Mouse (Mus musculus) fibroblast of lung, adult 2 months (primary cell): Measurements from ENCODE around the gene Irs1.

Experiments used
- DNase-seq: peaks from one replicate; pipeline ENCODE4 v3.0.0-alpha.2; 2011; ENCODE audit warnings: low read depth

Irs1 gene

DNA sequence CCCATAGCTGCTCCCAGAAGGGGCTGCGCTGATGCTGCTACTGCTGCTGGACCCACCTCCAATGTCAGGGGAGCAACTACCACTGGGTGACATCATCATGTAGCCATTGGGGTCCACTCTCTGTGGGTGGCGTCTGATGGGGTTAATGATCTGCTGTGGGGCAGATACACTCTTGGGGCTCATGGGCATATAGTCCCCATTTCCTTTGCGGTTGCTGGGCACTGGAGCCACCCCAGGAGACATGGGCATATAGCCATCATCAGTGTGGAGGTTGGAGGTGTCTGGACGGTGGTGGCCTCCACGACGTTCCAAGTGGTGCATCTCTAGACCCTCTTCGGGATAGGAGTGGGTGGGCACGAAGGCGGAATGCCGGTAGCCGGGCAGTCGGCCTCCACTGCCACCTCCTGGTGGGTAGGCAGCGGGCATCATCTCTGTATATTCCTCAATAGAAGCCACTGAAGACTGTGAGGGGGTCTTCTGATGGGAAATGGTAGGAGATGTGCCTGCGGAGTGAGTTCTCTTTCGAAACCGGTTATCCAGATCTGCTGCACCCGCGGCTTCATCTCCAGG lies 2.7 kb downstream of the Irs1 start:
- no peak for DNase-seq

DNA sequence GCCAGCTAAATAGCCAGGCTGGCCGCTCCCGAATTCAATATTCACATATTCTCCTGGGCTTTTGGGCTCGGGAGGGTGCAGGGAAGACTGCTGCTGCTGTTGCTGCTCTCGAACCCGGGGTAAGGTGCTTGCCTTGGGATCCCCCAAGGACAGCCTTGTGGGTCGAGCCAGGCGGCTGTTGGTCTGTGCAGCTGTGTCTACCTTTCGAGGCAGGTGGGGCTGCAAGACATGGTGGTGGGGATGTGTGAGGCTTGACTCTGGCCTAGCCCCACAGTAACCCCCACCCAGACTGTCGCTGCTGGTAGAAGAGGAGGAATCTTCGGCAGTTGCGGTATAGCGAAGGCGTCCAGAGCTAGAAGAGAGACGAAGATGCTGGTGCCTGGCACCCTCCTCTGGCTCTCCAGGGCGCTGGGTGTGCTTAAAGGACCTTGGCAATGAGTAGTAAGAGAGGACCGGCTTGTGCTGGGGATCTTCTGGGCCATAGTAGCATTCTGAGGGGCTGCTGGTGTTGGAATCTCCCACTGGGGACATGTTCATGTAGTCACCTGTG lies 3.4 kb downstream of the Irs1 start:
- no peak for DNase-seq

DNA sequence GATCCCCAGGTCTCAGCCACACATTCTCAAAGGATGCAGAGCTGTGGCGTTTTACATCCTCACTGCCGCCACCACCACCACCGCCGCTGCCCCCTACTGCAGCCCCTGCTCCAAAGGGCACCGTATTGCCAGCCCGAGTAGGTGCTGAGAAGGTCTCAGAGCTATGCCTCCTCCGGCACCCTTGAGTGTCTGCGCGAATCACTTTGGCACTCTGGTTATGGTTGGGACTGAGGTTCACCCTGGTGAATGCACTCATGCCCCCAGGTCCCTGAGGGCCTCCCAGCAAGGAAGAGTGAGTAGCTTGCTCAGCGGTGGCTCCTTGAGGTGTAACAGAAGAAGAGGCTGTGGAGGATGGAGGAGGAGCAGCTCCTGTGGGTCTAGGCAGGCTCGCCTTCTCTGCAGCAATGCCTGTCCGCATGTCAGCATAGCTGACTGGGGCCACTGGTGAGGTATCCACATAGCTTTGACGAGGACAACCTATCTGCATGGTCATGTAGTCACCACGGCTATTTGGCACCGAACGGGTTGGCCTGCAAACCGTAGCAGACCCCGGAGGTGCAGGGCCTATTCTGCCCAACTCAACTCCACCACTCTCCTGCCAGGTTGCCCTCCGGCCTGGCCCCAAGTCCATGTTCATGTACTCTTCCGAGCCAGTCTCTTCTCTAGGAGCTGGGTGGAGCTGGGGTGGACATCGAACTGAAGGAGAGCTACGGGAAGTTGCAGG lies 4.0 kb downstream of the Irs1 start:
- DNase-seq = no peak

DNA sequence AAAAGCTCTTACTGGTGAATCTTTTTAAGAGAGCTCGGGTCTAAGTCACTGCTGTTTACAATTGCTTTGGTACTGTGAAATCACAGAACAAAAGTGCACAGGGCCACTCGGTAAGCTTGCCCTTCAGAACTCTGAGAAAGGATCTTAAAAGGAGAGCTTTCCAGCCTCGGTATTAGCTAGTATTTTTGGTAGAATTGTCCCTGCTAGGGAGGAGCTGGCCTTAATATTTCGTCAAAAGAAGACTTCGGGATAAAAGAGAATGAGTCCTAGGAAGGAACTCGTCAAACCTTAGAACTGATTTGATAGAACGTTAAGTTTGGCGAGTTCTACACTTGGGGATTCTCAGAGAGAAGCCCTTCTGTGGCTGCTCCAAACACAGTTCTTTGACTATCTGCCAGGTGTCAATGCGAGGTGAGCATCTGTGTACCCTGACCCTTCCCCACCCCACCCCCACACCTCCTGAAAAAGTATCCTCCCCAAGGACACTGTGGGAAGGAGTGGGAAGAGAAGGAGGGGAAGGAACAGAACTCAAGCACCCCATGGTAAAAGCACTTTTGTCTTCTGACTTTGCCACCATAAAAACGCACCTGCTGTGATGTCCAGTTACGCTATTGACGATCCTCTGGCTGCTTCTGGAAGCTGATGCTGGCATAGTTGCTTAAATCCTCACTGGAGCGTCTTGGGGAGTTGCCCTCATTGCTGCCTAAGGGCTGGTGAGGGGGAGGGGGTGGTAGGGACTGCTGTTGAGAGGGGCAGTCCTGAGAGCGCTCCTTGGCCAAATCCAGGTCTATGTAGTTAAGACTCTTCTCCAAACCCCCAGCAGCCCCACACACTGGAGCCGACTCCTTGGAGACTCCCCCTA lies 4.8 kb downstream of the Irs1 start:
- no peak for DNase-seq

DNA sequence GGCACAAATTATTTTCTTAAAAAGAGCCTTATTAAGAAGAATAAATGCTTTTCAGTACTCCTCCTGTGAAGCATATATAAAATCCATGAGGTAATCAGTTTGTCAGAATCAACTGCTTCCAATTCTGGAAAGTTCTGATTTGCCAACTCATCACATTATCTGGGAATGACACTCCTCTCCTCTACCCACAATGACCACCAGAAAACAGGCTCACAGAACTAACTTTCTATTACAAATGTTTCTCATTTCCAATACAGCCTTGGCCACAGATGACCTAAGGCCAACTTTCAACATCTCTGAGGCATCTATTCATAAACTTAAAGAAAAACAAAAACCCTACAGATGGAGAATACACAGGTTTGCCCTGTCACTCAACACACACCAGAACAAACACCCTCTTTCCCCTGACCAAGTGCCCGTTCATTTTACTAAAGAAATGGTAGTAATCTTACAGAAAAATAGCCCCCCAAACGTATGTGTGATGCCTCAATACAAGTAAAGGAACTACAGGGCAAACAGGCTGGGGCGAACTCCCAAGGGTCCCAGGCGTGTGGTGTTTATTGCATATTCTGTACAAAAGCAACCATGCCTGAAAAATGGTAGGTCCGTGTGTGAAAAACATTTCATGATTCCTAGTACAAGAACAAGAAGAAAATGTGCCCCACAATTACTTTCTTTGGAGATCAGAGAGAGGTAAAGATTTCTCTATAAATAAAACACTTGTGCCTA lies 5.6 kb downstream of the Irs1 start:
- no peak for DNase-seq

DNA sequence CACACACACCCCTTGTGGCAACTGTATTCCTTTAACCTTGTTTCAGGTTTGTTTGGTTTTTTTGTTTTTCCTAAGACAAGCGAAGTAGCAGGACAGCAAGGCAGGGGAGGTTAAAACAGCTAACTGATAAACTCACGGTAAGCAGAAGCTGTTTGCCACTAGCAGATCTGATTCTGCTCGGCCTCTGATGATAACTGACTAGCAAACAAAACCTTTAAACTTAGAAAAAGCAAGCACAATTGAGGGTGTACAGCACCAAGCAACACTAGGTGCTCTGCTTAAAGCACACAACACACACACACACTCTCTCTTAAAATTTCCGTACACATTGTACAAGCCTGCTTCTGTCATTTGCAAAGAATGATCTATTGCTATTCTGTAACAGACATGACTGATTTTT lies 6.8 kb downstream of the Irs1 start:
- no peak for DNase-seq

DNA sequence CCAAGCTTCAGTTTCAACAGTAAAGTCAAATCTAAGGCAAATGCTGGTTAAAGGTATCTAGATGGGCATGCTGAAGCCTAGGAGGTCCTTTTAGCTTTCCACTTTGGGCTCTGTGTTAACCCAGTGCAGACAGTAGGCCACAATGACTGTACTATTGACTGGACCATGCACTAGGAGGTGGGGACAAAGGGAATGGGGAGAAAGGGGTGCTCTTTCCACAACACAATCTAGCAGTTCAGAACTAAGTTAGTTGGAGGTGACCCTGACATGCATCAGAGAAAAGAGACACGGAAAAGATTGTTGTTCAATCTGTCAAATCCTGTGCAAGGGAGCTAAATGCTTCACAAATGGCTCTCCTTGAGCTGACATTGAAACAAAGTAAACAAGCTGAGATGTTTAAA lies 7.3 kb downstream of the Irs1 start:
- DNase-seq = no peak

DNA sequence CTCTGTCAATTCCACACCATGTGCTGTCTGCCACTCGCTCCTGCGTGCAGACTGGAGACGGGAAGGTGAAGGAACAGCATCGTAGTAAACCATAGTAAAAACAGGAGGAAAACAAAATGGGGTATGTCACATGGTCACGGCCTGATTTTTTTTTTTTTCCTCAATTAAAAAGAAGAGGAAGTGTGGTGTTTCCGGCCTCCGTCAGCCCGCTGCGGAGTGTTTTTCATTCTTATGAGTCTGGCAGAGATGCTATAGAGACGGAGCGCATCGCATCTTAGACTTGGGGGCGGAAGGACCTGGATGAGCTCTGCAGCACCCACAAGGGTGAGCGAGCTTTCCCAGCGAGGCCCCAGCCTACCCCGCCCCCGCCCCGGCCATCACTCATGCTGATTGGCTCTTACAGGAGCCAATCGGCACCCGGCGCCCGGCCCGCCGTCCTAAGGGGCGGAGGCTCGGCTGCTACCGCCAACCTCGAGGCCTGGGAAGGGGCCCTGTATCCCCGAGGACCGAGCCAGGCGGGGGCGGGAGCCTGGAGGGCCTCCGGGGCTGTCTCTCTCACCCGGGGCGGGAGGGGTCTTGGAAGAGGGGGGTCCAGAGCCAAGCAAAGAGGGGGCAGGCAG lies 8.1 kb downstream of the Irs1 start:
- no peak for DNase-seq

DNA sequence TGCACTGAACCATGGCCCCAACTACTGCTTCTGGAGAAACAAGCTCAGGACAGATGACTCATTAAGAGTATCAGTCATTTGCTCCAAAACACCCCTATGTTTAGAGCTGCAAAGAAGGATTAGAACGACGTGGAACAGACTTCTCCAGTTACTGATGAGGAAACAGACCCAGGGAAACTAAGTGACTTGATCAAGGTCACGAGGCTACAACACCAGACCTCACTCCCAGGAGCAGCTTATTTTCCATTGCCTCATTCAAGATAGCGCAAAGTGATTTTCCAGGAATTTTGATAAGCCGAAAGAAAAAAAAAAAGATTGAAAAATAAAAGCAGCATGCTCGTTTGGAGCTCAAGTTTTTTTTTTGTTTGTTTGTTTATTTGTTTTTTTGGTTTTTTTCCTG lies 9.4 kb downstream of the Irs1 start:
- no peak for DNase-seq

DNA sequence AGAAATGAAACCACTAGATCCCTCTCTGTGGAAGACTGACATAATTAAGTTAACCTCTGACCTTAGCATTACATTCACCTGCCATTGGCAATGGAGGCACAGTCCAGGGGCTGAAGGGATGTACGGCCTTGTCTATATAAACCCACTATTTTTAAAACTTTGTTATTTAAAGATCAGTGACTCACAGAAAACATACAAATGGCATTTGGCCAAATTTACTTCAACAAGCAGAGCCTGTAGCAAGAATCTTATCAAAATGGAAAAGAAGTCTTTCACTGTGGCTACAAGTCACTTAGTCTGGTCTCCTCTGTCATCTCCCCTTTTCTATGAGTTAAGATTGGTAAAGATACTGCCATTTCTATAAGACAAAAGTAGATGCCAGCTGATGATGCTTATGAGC lies 11.4 kb downstream of the Irs1 start:
- no peak for DNase-seq

DNA sequence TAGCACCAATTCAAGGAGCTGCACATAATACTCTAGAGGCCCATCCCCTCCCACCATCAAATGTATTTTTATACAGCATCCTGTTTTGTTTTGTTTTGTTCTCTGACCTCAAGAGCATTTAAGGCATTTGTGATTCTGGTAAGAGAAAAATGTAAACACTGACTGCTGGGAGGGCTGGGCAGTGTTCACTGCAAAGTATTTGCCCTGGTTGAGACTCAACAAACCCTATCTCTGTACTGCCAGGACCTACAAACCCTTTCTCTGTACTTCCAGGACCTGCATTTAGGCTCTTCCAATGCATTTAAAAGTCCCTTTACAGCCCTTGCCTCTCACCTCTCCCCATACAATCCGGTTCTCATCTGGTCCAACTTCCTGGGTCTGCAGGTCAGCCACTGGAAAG lies 16.9 kb downstream of the Irs1 start:
- no peak for DNase-seq

DNA sequence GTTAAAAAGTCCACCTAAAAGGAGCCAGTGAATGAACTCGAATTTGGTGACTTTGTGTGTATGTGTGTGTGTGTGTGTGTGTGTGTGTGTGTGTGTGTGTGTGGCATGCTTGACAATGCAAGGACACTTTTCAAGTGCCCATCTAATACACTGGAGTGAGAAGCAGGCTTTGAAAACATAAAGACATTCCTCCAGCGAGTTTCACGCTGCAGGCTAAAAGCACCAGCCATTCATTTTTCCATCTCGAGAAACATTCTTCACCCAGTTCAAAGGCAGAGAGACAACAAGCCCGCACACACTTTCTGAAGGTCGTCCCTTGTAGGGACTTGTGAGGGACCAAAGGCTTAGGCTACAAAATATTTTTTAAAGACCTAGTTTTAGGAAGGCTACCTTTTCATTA lies 17.7 kb downstream of the Irs1 start:
- no peak for DNase-seq

DNA sequence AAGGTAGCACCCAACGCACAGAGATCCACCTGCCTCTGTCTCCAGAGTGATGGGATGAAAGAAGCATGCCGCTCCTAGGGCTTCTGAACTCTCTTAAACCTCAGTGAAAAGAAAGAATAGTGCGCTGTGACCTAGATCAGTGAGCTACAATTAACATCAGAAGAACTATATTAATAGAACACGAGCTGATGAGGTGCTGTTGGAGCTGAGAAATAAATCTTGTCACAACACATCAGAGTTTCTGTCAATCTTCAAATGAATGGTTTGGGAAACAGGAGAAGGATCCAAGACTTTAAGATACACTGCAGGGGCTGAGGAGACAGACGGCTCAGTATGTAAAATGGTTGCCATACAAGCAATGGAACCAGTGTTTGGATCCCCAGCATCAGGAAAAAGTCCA lies 19.0 kb downstream of the Irs1 start:
- DNase-seq = no peak

DNA sequence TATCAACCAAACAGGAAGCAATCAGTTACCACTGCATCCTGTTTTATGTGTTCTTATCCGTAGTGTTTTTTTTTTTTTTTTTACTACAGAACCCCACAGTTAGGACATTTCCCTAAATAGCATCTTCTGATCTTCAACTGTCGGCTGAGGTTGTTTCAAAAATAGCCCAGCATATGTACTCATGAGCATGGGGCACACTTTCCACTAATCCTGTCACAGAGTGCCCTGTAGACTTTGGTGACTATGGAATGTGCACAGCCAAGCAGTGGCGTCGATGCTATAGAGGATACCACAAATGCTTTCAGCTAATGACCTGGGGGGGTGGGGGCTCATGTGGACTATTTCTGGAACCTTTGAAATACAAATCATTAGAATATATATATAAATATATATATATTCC lies 23.7 kb downstream of the Irs1 start:
- DNase-seq = no peak

DNA sequence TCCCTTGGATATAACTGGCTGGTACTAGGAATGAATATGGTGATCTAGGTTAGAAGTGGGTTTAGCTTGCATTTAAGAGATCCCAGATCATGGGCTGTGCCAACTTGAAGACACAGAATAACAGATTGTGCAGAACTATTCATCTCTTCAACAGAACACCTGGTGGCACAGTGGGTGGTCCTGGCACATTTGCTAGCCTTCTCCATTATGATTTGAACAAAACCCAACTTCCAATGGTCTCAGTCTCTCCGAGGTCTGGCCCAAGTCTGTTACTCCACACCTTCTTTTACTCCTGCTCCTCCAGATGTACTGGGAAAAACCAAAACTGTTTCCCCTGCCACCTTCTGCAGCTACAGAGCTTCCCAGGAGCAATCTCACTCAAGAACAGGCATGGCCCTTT lies 28.9 kb downstream of the Irs1 start:
- DNase-seq = no peak

DNA sequence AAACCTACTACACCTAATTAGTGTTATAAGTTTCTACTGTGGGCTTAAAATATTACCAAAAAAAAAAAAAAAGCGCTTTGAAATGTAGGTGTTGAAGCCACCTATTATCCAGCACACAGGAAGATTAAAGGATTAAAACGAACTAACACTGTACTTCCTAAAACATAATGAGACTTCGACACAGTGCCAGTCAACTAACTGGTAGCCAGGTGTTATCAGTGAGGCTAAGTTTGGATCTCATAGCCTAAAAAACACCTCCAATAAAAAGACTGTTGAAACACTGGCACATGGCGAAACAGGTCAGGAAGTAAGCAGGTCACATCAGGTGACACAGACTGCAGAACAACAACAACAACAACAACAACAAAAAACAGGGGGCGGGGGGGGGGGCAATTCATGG lies 29.6 kb downstream of the Irs1 start:
- no peak for DNase-seq

DNA sequence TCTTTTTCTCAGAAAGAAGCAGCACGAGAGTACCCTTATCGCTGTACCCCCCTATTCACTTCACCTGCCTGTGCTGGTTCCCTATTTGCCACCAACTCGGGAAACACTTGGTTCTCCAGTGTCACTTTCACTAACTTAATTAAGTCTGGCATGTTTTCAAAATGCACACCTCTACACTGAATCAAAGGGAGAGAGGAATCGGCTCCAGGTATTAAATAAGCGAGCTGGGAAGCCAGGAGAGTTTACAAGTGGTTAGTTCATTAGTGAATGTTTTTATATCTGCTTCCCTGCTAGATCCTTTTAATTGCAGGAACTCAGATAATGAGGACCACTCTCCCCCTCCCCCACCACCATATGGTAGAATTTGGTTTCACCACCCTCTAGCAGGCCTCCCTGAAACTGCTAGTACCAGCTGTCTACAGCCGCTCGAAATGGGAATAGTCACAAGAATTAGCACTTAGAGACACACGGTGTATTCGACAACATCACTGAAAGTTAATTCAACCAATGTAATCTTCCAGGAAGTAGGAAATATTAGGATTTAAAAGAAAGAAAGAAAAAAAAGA lies 30.1 kb downstream of the Irs1 start:
- no peak for DNase-seq

DNA sequence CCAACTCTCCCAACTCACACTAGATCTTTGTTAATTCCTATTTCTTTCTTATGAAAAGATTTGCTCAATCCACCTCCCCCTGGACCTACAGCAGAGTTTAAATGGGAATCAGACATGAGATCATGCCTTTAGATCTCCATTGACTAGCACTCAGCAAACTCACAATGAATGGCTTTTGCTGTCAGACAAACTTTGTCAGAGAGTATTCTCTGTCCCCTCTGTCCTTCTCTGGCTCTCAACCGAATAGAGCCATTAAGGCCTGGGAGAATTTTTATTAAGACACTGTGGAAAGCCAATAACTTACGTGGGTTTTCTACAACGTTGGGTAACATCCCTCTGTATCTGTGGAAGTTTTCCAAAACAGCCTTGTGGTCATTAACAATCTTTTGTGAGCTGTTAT lies 31.2 kb downstream of the Irs1 start:
- no peak for DNase-seq

DNA sequence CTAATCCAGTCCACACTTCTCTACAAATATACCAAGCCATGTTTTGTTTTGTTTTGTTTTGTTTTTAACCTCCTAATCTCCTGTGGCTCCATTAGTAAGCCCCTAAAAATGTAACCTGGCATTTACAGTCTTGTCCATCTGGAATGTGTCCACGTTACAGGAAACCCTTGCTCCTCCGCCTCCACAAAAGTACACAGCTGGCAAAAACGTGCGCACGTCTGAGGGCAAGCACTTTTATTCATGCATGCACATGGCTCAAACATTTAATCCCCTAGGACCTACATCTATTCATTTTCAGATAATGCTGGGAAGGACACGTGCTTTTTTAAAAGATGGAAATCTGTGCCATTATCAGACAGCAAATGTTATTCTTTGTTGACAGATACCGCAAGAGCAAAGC lies 32.9 kb downstream of the Irs1 start:
- DNase-seq = no peak

DNA sequence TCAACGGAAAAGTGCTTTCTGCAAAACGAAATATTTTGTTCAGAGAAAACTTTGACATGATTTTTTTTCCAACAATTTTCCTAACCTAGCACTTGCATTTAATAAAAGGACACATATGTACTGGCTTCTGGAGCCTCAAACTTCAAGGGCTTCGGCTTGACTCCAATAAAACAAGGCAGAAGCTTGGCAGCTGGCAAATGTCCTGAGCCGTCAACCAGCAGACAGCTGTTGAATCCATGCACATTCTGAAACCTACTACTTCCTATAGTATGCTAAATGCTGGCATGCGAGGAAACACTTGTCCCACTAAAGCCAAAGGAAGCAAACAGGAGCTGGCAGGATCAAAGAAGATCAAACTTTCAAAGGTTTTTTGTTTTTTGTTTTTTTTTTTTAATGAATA lies 33.8 kb downstream of the Irs1 start:
- no peak for DNase-seq

DNA sequence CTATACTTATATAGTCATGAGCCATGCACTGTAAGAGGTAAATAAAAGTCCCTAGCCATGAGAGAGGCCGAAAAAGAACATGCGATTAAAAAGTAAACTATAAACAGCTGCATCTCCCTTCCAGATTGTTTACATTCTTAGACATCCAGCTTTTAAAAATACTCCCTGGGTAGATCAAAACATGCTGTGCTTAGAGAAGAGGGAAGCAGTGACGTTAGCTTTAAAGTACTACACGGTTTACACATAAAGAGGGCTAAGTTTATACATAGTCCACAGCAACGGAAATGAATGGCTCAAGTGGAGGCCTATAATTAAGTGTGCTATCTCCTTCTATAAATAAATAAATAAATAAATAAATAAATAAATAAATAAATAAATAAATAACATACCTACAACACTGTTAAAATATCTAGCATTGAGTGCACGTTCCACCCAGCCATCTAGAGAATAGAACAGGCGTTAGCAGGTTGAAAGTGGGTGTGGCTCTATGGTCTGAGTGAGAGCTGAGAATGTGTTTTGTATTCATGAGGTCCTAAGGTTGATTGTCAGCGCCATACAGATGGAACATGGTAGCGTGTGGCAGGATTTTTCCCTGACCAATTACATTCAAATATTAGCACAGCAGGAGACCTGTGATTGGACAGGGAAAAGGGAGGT lies 37.3 kb downstream of the Irs1 start:
- no peak for DNase-seq
